Mouse (Mus musculus): ENCODE measurements around the gene Kdm4a. TPM values are rescaled to one million over a fixed set of nuclear protein-coding genes. Genes with fewer than 3 reads are reported as not detected.
A peak's percentile ranks its signal among the peaks of the same experiment; 100 is the strongest.

Gene Kdm4a
- 9.1 and 9.6 TPM in 2 replicates for total RNA-seq (2015)
- 20.2 and 27.5 TPM in 2 replicates for total RNA-seq (2017)

- peak; percentile 94 for ATAC-seq (replicated peaks; ENCODE audit: poor library complexity)
Measured at GRCm38 (mm10) chr4:118179467-118180300, at the start of gene Kdm4a. TSS of gene Kdm4a (minus strand) at chr4:118180043.

- no peak for ATAC-seq (replicated peaks; ENCODE audit: poor library complexity)
Measured at GRCm38 (mm10) chr4:118229035-118229770, 49.4 kb upstream of the Kdm4a start.

- ATAC-seq (replicated peaks; ENCODE audit: poor library complexity) = no peak
Measured at GRCm38 (mm10) chr4:118227398-118227797, 47.6 kb upstream of the Kdm4a start.

GRCm38 (mm10) chr4:118221261-118221660 lies 41.4 kb upstream of the Kdm4a start:
- ATAC-seq (replicated peaks; ENCODE audit: poor library complexity) = peak; percentile 82

DNA sequence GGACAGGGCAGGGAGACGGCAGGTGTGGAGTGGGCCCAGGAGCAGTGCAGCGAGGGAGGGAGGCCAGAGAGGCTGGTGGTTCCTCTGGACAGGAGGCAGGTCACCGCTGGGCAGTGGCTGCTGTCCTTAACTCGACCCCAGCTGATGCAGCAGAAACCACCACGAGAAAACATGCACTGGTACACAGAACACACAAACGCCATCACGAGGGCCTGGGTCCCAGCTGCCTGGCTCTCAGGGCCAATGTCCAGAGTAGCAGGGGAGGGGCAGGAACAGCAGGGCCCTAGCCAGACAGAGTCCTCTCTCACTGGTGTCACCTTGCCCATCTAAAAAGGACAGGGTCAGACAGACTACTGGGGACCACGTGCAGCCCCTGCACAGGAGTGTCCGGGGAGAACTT lies 40.9 kb upstream of the Kdm4a start:
- ATAC-seq (replicated peaks; ENCODE audit: poor library complexity) = no peak

- no peak for ATAC-seq (replicated peaks; ENCODE audit: poor library complexity)
Measured at GRCm38 (mm10) chr4:118219487-118219886, 39.6 kb upstream of the Kdm4a start.

- ATAC-seq (replicated peaks; ENCODE audit: poor library complexity) = no peak
Measured at GRCm38 (mm10) chr4:118218521-118218920, 38.7 kb upstream of the Kdm4a start.

- ATAC-seq (replicated peaks; ENCODE audit: poor library complexity) = peak; percentile 74
Measured at GRCm38 (mm10) chr4:118216726-118217595, 37.1 kb upstream of the Kdm4a start.

- no peak for ATAC-seq (replicated peaks; ENCODE audit: poor library complexity)
Measured at GRCm38 (mm10) chr4:118214891-118215290, 35.0 kb upstream of the Kdm4a start.

GRCm38 (mm10) chr4:118206918-118207640 lies 27.2 kb upstream of the Kdm4a start:
- 0 out of 2 replicates have a peak, but pooled peaks have one; percentile 23 for ATAC-seq (replicated peaks; ENCODE audit: poor library complexity)

DNA sequence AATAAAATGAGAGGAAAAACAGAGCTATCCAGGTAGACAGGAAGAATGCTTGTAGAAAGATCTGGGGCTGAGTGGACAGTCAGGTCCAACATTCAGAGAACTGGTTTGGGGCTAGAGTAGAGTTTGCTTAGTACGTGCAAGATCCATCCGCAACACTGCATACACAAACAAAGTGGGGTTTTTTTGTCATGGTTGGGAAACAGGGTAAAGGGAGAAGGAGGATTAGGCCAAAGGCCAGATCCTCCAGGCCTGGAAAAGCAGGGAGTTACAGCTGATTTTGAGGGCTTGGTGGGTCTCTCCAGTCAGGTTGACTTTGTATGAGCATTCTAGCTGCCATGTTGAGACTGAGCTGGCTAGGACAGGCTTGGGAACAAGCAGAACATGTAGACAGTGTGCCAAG lies 26.1 kb upstream of the Kdm4a start:
- no peak for ATAC-seq (replicated peaks; ENCODE audit: poor library complexity)

GRCm38 (mm10) chr4:118199093-118199492 lies 19.2 kb upstream of the Kdm4a start:
- ATAC-seq (replicated peaks; ENCODE audit: poor library complexity) = no peak

- no peak for ATAC-seq (replicated peaks; ENCODE audit: poor library complexity)
Measured at GRCm38 (mm10) chr4:118198606-118199005, 18.8 kb upstream of the Kdm4a start.

DNA sequence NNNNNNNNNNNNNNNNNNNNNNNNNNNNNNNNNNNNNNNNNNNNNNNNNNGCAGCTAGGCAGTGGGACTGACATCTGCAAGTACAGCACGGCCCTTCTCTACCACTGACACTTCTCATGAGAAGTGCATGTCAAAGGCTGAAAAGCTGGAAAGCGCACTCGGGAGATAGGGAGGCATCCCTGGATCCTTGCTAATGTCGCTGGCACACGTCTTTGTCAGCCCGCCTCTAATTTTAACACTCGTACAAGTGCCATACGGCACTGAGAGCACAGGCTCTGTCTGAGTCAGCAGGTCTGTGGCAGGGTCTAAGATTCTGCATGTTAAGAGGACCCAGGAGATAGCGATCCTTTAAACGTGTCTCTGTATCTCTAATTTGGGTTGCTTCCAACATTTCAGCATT lies 16.3 kb upstream of the Kdm4a start:
- no peak for ATAC-seq (replicated peaks; ENCODE audit: poor library complexity)

DNA sequence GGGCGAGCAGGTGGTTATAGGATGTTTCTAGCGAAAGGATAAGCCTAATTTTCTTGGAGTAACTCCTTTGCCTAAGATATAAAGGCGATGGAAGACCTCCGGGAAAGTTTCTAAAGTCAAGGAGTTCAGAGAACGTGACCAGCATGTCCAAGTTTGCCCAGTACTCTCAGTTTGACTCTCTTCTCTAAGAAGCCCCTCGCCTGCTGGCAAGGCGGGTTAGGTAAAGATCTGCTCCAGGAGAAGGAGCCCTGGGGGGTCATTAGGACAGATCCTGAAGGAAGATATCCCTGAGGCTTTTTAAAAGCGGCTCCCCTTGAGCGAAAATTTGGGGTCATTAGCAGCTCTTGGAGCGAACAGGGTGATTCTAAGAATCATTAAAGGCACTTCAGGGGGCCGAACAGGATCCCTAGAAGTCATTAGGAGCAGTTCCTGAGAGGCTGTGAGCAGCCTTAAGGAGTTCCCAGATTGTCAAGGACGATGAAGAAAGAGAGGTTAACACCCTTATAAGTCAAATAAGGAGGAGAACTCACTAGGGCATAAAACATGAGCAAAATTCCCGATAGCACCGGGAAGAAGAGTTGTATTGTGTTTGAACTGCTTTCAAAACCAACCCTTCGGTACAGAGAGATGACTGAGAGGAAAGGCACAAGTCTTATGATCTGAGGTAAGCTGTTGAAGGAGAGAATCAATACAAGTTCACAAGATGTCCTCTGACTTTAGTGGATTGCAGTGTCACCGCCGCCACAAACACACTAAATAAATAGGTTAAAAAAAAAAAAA lies 648 bp upstream of the Kdm4a start:
- ATAC-seq (replicated peaks; ENCODE audit: poor library complexity) = no peak

GRCm38 (mm10) chr4:118178952-118179466 lies 834 bp downstream of the Kdm4a start:
- ATAC-seq (replicated peaks; ENCODE audit: poor library complexity) = no peak

DNA sequence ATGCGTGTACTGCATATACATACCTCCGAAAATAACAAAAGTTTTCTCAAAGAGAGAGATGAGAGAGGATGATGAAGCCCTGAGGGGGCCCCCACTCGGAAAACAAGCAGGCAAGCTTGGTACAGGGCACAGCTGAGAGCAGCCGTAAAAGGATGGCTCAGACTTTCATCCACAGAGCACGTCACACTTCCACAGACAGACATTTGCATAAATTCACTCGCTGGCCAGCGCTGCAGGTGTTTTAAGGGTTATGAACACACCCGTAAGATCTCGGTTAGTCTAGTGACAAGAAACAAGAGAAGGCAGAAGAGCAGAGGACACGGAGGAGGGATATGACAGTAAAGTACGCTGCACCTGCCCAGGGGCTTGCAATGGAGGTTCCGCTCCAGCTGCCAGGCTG lies 7.4 kb downstream of the Kdm4a start:
- no peak for ATAC-seq (replicated peaks; ENCODE audit: poor library complexity)

GRCm38 (mm10) chr4:118171006-118171405 lies 8.8 kb downstream of the Kdm4a start:
- ATAC-seq (replicated peaks; ENCODE audit: poor library complexity) = peak; percentile 65; the same call in 1 of the 2 replicates

- no peak for ATAC-seq (replicated peaks; ENCODE audit: poor library complexity)
Measured at GRCm38 (mm10) chr4:118162123-118162522, 17.7 kb downstream of the Kdm4a start.

Measured in megakaryocyte progenitor cell, adult 5-6 weeks (primary cell).